Mouse (Mus musculus): ENCODE results near the gene Baz2a.
"Not testable (repeated sequence)": the region's sequence is repeated elsewhere in the genome, so short reads cannot be mapped to it uniquely, and the experiment has no call there.

The Baz2a gene

DNA sequence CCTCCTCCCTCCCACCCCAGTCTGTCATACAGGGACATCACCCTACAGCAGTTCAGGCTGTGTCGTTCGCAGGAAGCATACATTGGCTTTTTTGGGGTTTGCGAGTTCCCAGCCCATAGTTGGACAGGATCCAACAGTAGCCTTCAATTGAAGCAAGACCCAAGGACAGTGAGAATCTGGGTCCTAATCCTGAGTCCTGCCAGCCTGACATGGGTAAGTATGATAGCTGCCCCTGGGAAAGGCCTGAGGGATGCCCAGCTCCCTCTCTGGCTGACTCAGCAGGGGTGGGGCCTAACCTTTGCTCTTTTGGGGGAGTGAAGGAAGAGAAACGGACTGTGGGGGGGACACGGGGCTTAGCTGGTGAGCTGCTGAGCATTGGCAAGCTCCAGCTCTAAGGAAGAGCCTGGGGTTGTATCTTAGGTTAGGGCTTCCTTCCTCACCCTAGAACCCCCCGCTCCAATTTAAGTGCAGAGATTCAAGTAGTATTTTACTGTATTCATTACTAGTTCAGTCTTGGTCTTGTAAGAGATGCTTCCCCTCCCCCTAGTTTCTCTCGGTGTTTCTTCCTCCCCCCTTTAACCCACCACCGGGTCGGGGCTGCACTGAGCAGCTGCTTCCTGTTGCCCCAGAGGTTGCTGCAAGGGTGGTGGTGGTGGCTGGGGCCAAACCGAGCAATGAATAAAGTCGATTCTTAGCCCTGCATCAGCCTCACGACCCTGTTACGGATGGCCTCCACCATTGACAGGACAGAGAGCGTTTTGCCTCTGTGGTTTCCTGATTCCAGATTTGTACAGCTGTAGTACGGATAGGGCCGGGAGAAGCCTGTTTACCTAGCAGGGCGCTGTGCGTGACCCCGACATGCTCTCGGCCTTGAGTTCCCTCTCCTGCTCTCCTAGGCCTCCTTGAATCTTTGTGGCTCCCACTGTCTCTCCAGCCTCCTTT is at the start of gene Baz2a:
Gene Baz2a, plus strand, starts transcription at position 14 of the 942 bp plus-strand sequence.
- in situ Hi-C loops (cut with MseI, MboI): loop anchor here (5.0 to 10.0 kb wide), 2 partner anchors 93 to 95 kb away; partner anchors contain the start of gene Rbms2 (in 1 of the 2)

DNA sequence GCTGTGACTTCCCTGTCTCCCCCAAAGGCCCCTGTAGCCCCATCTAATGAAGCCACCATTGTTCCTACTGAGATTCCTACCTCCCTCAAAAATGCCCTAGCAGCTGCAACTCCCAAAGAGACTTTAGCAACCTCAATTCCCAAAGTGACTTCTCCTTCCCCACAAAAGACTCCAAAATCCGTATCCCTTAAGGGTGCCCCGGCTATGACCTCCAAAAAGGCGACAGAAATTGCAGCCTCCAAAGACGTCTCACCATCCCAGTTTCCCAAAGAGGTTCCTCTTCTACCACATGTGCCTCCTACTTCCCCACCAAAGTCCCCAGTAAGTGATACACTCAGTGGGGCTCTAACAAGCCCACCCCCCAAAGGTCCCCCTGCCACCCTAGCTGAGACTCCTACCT is 49.7 kb upstream of the Baz2a start:
- in situ Hi-C loops (cut with MseI, MboI): no loop called here

- in situ Hi-C loops (cut with MseI, MboI): no loop called here
These were observed 48.9 kb upstream of the Baz2a start for GRCm38 (mm10) chr10:128042466-128042865.

GRCm38 (mm10) chr10:128043041-128043835 is 48.1 kb upstream of the Baz2a start:
- in situ Hi-C loops (cut with MseI, MboI): no loop called here

DNA sequence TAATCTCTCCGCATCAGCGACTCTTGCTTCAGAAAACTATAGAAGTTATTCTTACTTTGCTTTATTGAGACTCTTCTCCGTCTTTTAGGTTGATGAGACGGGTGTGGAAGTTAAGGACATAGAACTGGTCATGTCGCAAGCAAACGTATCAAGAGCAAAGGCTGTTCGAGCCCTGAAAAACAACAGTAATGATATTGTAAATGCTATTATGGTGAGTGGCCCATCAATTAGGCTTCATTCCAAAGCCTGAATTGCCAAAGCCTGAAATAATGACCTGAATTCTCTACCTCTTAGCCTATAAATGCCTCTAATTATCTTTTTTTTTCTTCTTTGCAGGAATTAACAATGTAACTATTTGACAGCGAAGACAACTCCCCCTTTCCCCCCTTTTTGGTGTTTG is 43.2 kb upstream of the Baz2a start:
- in situ Hi-C loops (cut with MseI, MboI): no loop called here

- in situ Hi-C loops (cut with MseI, MboI): no loop called here
These were observed 41.6 kb upstream of the Baz2a start for GRCm38 (mm10) chr10:128049741-128050140.

DNA sequence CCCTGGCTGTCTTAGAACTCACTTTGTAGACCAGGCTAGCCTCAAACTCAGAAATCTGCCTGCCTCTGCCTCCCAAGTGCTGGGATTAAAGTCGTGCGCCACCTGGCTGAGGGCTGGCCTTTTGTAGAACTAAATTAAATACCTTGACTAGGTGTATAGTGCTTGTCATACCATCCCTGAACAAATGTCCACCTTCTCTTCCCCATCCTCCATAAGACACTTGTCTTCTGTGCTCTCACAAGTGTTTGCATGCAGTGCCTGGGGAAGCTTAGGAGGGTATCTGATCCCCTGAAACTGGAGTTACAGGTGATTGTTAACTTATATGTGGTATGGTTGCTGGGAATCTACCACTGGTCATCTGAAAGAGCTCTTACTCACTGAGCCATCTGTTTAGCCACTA is 41.0 kb upstream of the Baz2a start:
- in situ Hi-C loops (cut with MseI, MboI): no loop called here

DNA sequence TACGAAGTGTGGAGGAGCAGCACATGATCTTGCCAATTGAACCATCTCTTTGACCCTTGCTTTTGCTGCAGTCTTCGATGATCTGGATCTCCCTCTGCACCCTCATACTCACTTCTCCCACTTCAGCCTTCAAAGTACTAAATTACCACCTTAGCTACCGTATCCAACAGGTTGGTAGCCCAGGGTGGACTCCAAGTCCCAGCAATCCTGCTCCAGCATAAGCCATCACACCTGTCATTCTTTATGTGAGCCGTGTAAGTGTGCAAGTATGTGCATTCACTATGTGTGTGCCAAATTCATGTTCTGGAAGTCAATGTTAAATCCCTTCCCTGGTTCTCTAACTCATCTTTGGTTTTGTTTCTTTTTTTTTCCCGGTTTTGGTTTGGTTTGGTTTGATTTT is 39.8 kb upstream of the Baz2a start:
- in situ Hi-C loops (cut with MseI, MboI): no loop called here

- in situ Hi-C loops (cut with MseI, MboI): not testable (repeated sequence)
These were observed 39.2 kb upstream of the Baz2a start for GRCm38 (mm10) chr10:128052136-128052535.

GRCm38 (mm10) chr10:128053001-128053400 is 38.4 kb upstream of the Baz2a start:
- in situ Hi-C loops (cut with MseI, MboI): no loop called here

DNA sequence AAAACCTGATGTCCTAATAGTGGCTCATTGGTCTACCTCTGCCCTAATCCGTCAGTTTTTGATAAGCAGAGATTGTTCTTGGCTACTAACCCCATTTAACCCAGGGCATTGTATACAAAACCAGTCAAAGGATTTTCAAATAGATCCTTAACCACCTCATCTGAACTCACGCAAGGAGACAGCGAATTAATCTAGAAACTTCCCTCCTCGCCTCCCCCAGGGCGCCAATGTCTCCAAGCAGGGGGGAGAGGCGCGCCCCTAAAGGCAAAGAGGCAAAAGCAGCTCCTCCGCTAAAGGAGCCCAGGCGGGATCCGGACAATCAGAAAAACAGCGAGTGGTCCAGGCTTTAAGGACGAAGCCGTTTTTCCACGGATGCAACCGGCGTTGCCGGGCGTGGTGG is 33.2 kb upstream of the Baz2a start:
- in situ Hi-C loops (cut with MseI, MboI): no loop called here

DNA sequence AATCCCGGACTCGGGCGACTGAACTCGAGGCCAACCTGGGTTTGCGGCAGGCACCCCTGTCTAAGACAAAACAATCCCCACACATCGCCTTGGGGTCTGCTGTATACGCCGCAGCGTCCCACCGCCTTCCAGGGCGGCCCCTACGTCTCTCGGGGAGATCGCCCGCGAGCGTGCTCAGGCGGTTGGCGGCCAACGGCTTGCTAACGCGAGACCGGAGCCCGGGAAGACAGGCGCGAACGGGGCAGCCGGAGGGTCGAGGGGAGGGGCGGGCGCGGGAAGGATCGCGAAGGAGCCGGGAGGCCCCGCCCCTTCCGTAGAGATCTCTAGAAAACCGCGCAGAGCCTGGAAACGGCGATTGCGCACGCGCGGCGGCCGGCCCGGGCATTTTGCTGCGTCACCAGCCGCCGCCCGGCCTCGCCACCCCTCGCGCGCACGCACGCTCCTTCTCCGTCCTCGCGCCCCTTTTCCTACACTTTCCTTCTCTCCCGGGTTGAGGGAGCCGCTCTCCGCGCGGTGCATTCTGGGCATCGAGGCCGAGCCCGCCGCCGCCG is 32.7 kb upstream of the Baz2a start, which contains the start of gene Ptges3:
Gene Ptges3, plus strand, starts transcription at position 354 of the 551 bp plus-strand sequence.
- in situ Hi-C loops (cut with MseI, MboI): no loop called here

DNA sequence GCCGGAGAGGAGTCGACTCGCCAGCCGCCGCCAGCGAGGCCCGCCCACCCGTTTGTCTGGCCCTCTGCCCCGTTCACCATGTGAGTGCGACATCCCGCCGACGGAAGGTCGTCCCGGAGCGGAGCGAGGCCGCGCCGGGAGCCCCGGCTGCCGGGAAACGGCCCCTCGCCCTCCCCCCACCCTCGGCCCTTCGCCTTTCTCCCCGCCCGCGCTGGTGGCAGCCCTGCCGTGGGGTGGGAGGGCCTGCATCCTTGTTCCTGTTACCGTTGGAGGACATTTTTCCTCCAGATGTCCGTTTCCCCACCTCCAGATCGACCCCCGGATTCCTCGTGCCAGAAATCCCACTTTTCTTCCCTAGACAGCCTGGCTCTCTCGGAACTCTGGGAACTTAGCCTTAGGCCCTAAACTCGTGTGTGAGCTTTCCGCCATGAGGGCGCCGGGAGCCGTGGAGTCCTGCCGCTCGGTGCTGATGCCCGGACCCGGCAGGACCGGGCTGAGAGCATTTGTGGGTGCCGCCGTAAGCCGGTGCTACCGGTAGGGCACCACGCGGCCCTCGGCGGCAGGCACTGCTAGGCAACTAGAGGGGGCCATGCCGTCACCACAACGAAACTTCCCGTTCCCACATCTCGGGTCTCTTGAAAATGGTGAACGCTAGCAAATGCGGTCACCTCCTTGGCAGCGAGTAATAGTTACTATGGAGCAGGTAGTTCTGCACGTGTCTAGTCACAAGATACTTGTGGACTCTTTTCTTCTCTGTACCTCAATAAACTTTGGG is 32.0 kb upstream of the Baz2a start:
- in situ Hi-C loops (cut with MseI, MboI): no loop called here

- in situ Hi-C loops (cut with MseI, MboI): no loop called here
These were observed 30.3 kb upstream of the Baz2a start for GRCm38 (mm10) chr10:128061109-128061508.

- in situ Hi-C loops (cut with MseI, MboI): no loop called here
These were observed 29.0 kb upstream of the Baz2a start for GRCm38 (mm10) chr10:128062221-128062989.

- in situ Hi-C loops (cut with MseI, MboI): no loop called here
These were observed 25.3 kb upstream of the Baz2a start for GRCm38 (mm10) chr10:128066072-128066471.

GRCm38 (mm10) chr10:128069201-128069600 is 22.2 kb upstream of the Baz2a start:
- in situ Hi-C loops (cut with MseI, MboI): no loop called here

GRCm38 (mm10) chr10:128070432-128070831 is 20.9 kb upstream of the Baz2a start:
- in situ Hi-C loops (cut with MseI, MboI): not testable (repeated sequence)

DNA sequence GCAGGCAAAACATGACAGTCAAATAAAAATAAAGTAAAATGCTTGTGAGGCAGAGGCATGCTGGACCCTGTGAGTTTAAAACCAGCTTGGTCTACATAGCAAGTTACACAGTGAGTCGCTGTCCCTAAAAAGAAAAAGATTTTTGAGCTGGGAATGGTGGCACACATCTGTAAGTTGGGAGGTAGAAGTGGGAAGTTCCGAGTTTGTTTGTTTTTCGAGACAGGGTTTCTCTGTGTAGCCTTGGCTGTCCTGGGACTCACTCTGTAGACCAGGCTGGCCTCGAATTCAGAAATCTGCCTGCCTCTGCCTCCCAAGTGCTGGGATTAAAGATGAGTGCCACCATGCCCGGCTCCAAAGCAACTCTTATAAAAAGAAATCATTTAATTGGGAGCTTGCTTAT is 13.1 kb upstream of the Baz2a start:
- in situ Hi-C loops (cut with MseI, MboI): not testable (repeated sequence)

GRCm38 (mm10) chr10:128080496-128080895 is 10.9 kb upstream of the Baz2a start:
- in situ Hi-C loops (cut with MseI, MboI): no loop called here

Measured in mouse trophoblast stem cell (cell line).